Mouse (Mus musculus) megakaryocyte, embryonic 14.5 days (primary cell): ENCODE results near the gene Ccdc189. TPM values are rescaled to one million over a fixed set of nuclear protein-coding genes. Genes with fewer than 3 reads are reported as not detected.

Experiments used
- H3K27me3 ChIP-seq: replicated peaks from 2 replicates; pipeline ENCODE3; 2012; ENCODE audit warnings: inconsistent platforms
- H3K36me3 ChIP-seq: replicated peaks from 2 replicates; pipeline ENCODE3; 2012; ENCODE audit warnings: low read length, inconsistent platforms, mixed read lengths
- H3K4me1 ChIP-seq: 2 replicates; pipeline ENCODE4 v1.6.1; 2012; ENCODE audit warnings: inconsistent platforms
- H3K4me3 ChIP-seq: replicated peaks from 2 replicates; pipeline ENCODE3; 2012; ENCODE audit warnings: moderate library complexity, mild to moderate bottlenecking, inconsistent platforms
- H3K9me3 ChIP-seq: 2 replicates; pipeline ENCODE4 v1.6.1; 2012; ENCODE audit warnings: inconsistent platforms
- FLI1 ChIP-seq: IDR thresholded peaks from 2 replicates; pipeline ENCODE4 v1.6.1; 2012; ENCODE audit warnings: low read length, inconsistent platforms, mixed read lengths
- GATA1 ChIP-seq: IDR thresholded peaks from 3 replicates; pipeline ENCODE4 v1.6.1; 2012; ENCODE audit warnings: mixed read lengths, low read length, inconsistent platforms, borderline replicate concordance
- polyA plus RNA-seq: library from polyadenylated mRNA; stranded (reverse); fragments of >175 nt; gene quantifications from 2 replicates; pipeline ENCODE4 v1.2.3, GENCODE M21; 2012; ENCODE audit warnings: low replicate concordance; ENCODE audit not compliant: insufficient read depth

Gene Ccdc189
- polyA plus RNA-seq, 1 experiment: 23.5 TPM

GRCm38 (mm10) chr7:127614891-127615843, 26.8 kb upstream of the Ccdc189 start, which contains the start of gene Zfp629:
TSS of gene Zfp629 (minus strand) at chr7:127615797.
- no peak for TF ChIP-seq GATA1
- no peak for TF ChIP-seq FLI1
- H3K4me3 ChIP-seq: peak within 1 kb of the TSS; percentile 93
- H3K4me1 ChIP-seq: peaks cover 27% of the 10 kb centered on the region
- peaks cover 28% of the 10 kb centered on the region for H3K27me3 ChIP-seq
- peaks cover 30% of the 10 kb centered on the region for H3K36me3 ChIP-seq
- H3K9me3 ChIP-seq: peaks cover 8% of the 10 kb centered on the region; the same call in 1 of the 2 replicates

GRCm38 (mm10) chr7:127614511-127614890, 26.1 kb upstream of the Ccdc189 start:
- Histone ChIP-seq H3K9me3 (peaks cover 8% of the 10 kb centered on the region; the same call in 1 of the 2 replicates), H3K4me3 (peak overlapping the region; percentile 93), H3K4me1 (peaks cover 27% of the 10 kb centered on the region), H3K36me3 (peaks cover 35% of the 10 kb centered on the region), H3K27me3 (peaks cover 28% of the 10 kb centered on the region)
- no peak for TF ChIP-seq FLI1
- TF ChIP-seq GATA1: no peak

DNA sequence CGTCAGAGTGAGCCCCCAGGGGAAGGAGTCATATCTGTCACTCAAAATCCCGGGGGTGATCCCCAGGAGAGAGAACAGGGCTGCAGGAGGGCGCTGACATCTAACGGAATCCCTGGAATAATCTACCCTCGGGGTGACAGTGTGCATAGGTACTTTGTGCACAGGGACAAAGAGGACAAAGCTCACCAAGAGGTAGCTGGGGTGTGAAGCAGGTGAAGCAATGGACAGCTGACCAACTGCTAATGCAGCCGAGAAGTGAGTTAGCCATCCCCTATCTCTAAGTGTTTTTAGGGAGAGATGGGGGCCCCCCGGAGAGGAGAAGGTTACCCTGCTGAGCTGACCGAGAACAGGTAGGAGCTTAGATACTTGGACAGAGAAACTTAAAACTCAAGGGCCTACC, 25.7 kb upstream of the Ccdc189 start:
- TF ChIP-seq GATA1 (no peak), FLI1 (no peak)

DNA sequence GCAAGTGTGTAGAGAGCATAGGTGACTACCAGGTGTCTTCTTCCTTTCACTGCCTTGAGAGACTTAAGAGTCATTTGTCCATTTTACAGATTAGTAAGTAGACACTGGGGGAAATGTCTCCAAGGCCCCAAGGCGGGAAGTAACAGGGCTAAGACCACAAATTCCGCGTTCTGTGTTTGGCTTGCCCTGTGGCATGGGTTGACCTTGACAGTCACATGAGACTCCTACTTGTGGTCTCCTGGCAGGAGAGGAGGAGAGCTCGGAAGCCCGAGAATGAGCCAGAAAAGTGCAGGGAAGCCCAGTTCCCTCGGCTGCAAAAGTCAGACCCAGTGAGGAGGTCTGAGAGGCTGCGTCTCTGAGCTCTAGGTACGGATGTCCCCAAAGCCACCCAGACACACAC, 25.1 kb upstream of the Ccdc189 start:
- TF ChIP-seq FLI1 (no peak), GATA1 (no peak)
- Histone ChIP-seq H3K9me3 (peaks cover 8% of the 10 kb centered on the region; the same call in 1 of the 2 replicates), H3K4me3 (no peak overlapping the region), H3K27me3 (peaks cover 28% of the 10 kb centered on the region), H3K4me1 (peaks cover 27% of the 10 kb centered on the region), H3K36me3 (peaks cover 45% of the 10 kb centered on the region)

More for the DNA sequence above, 25.7 kb upstream of the Ccdc189 start:
- Histone ChIP-seq H3K27me3 (peaks cover 28% of the 10 kb centered on the region), H3K4me3 (peak overlapping the region; percentile 93), H3K4me1 (peaks cover 27% of the 10 kb centered on the region), H3K9me3 (peaks cover 8% of the 10 kb centered on the region; the same call in 1 of the 2 replicates), H3K36me3 (peaks cover 39% of the 10 kb centered on the region)

GRCm38 (mm10) chr7:127611561-127611960, 23.2 kb upstream of the Ccdc189 start:
- Histone ChIP-seq H3K36me3 (peaks cover 51% of the 10 kb centered on the region), H3K4me3 (no peak overlapping the region), H3K9me3 (peaks cover 8% of the 10 kb centered on the region; the same call in 1 of the 2 replicates), H3K27me3 (peaks cover 28% of the 10 kb centered on the region), H3K4me1 (peaks cover 33% of the 10 kb centered on the region)
- TF ChIP-seq GATA1 (no peak), FLI1 (no peak)

- Histone ChIP-seq H3K9me3 (peaks cover 8% of the 10 kb centered on the region; the same call in 1 of the 2 replicates), H3K4me1 (peaks cover 30% of the 10 kb centered on the region), H3K36me3 (peaks cover 54% of the 10 kb centered on the region), H3K27me3 (peaks cover 26% of the 10 kb centered on the region), H3K4me3 (no peak overlapping the region)
- TF ChIP-seq GATA1: no peak
- no peak for TF ChIP-seq FLI1
Measured at GRCm38 (mm10) chr7:127611011-127611410, 22.6 kb upstream of the Ccdc189 start.

- peaks cover 78% of the 10 kb centered on the region for H3K36me3 ChIP-seq
- peaks cover 8% of the 10 kb centered on the region; the same call in 1 of the 2 replicates for H3K9me3 ChIP-seq
- H3K27me3 ChIP-seq: no peaks in the 10 kb centered on the region
- TF ChIP-seq GATA1: no peak
- no peak for TF ChIP-seq FLI1
- H3K4me3 ChIP-seq: no peak overlapping the region
- H3K4me1 ChIP-seq: peaks cover 12% of the 10 kb centered on the region
Measured at GRCm38 (mm10) chr7:127607150-127607549, 18.8 kb upstream of the Ccdc189 start.

DNA sequence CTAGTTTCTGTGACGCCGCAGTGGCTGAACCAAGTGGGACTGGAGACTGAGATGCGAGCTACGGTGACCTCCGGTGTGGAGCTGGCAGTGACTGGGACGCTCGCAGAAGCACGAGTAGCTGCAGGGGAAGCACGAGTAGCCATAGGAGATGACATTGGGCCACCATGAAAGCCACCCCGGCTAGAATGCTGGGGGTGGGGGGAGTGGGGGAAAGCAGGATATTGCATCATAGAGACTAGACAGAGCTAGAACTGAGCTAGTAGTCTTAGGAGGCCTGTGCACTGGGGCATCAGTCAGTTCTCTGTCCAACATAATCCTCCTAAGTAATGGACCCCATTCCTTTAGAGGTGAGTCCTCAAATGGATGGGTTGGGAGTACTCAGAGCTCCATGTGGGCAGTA, 15.9 kb upstream of the Ccdc189 start:
- H3K27me3 ChIP-seq: no peaks in the 10 kb centered on the region
- H3K9me3 ChIP-seq: no peaks in the 10 kb centered on the region
- no peak for TF ChIP-seq GATA1
- no peak for TF ChIP-seq FLI1
- H3K36me3 ChIP-seq: peaks cover 79% of the 10 kb centered on the region
- H3K4me1 ChIP-seq: peaks cover 12% of the 10 kb centered on the region
- no peak overlapping the region for H3K4me3 ChIP-seq

- H3K9me3 ChIP-seq: no peaks in the 10 kb centered on the region
- H3K27me3 ChIP-seq: no peaks in the 10 kb centered on the region
- no peak overlapping the region for H3K4me3 ChIP-seq
- peaks cover 12% of the 10 kb centered on the region for H3K4me1 ChIP-seq
- peaks cover 81% of the 10 kb centered on the region for H3K36me3 ChIP-seq
- TF ChIP-seq GATA1: no peak
- TF ChIP-seq FLI1: no peak
Measured at GRCm38 (mm10) chr7:127602903-127603302, 14.5 kb upstream of the Ccdc189 start.

- TF ChIP-seq GATA1 (no peak), FLI1 (no peak)
- H3K27me3 ChIP-seq: no peaks in the 10 kb centered on the region
- H3K36me3 ChIP-seq: peaks cover 92% of the 10 kb centered on the region
- peaks cover 5% of the 10 kb centered on the region for H3K4me1 ChIP-seq
- H3K4me3 ChIP-seq: no peak overlapping the region
- no peaks in the 10 kb centered on the region for H3K9me3 ChIP-seq
Measured at GRCm38 (mm10) chr7:127601735-127602134, 13.3 kb upstream of the Ccdc189 start.
